Mouse (Mus musculus): ENCODE measurements around the gene Usp35. TPM values are rescaled to one million over a fixed set of nuclear protein-coding genes. Genes with fewer than 3 reads are reported as not detected.

Usp35 gene
- polyA plus RNA-seq, 1 experiment from 2014 or later: 3.9 TPM

- WGBS: 78% methylated on average over 5 of the region's 5 CpGs
- H3K27ac ChIP-seq (replicated peaks; ENCODE audit: low read depth, low read length): no peak overlapping the region
- no peak overlapping the region for H3K4me3 ChIP-seq (replicated peaks; ENCODE audit: low read depth, low read length)
- no peak overlapping the region for H3K9ac ChIP-seq (replicated peaks; ENCODE audit: low read length)
- no peaks in the 10 kb centered on the region for H3K27me3 ChIP-seq (ENCODE audit: control insufficient read depth, insufficient read depth, low read length)
- no peak for DNase-seq
- H3K9me3 ChIP-seq (ENCODE audit: control insufficient read depth, low read length): no peaks in the 10 kb centered on the region
- H3K4me2 ChIP-seq (ENCODE audit: low read length): no peak overlapping the region
- H3K4me1 ChIP-seq (ENCODE audit: control insufficient read depth, insufficient read depth, low read length): no peaks in the 10 kb centered on the region
- H3K36me3 ChIP-seq (ENCODE audit: control insufficient read depth, insufficient read depth, low read length): no peaks in the 10 kb centered on the region
- no peak for ATAC-seq (ENCODE audit: low FRiP score, low TSS enrichment)
Measured at GRCm38 (mm10) chr7:97360166-97360565, 28.3 kb upstream of the Usp35 start.

- DNase-seq (no peak), ATAC-seq (ENCODE audit: low FRiP score, low TSS enrichment) (no peak)
- Histone ChIP-seq H3K4me2 (ENCODE audit: low read length) (no peak overlapping the region), H3K36me3 (ENCODE audit: control insufficient read depth, insufficient read depth, low read length) (no peaks in the 10 kb centered on the region), H3K9ac (replicated peaks; ENCODE audit: low read length) (no peak overlapping the region), H3K27ac (replicated peaks; ENCODE audit: low read depth, low read length) (no peak overlapping the region), H3K9me3 (ENCODE audit: control insufficient read depth, low read length) (no peaks in the 10 kb centered on the region), H3K4me3 (replicated peaks; ENCODE audit: low read depth, low read length) (no peak overlapping the region), H3K4me1 (ENCODE audit: control insufficient read depth, insufficient read depth, low read length) (no peaks in the 10 kb centered on the region), H3K27me3 (ENCODE audit: control insufficient read depth, insufficient read depth, low read length) (no peaks in the 10 kb centered on the region)
- WGBS: 92% methylated on average over 4 of the region's 4 CpGs
Measured at GRCm38 (mm10) chr7:97358347-97358746, 26.5 kb upstream of the Usp35 start.

GRCm38 (mm10) chr7:97357840-97358239 is 26.0 kb upstream of the Usp35 start:
- no peaks in the 10 kb centered on the region for H3K36me3 ChIP-seq (ENCODE audit: control insufficient read depth, insufficient read depth, low read length)
- no peak overlapping the region for H3K4me2 ChIP-seq (ENCODE audit: low read length)
- H3K27me3 ChIP-seq (ENCODE audit: control insufficient read depth, insufficient read depth, low read length): no peaks in the 10 kb centered on the region
- H3K4me3 ChIP-seq (replicated peaks; ENCODE audit: low read depth, low read length): no peak overlapping the region
- ATAC-seq (ENCODE audit: low FRiP score, low TSS enrichment): no peak
- DNase-seq: no peak
- no peaks in the 10 kb centered on the region for H3K4me1 ChIP-seq (ENCODE audit: control insufficient read depth, insufficient read depth, low read length)
- no peak overlapping the region for H3K9ac ChIP-seq (replicated peaks; ENCODE audit: low read length)
- 72% methylated on average over 3 of the region's 3 CpGs for WGBS
- no peaks in the 10 kb centered on the region for H3K9me3 ChIP-seq (ENCODE audit: control insufficient read depth, low read length)
- no peak overlapping the region for H3K27ac ChIP-seq (replicated peaks; ENCODE audit: low read depth, low read length)

GRCm38 (mm10) chr7:97356875-97357276 is 25.1 kb upstream of the Usp35 start:
- ATAC-seq (ENCODE audit: low FRiP score, low TSS enrichment) (no peak), DNase-seq (no peak)
- 80% methylated on average over 5 of the region's 5 CpGs for WGBS
- Histone ChIP-seq H3K9me3 (ENCODE audit: control insufficient read depth, low read length) (no peaks in the 10 kb centered on the region), H3K4me2 (ENCODE audit: low read length) (no peak overlapping the region), H3K4me1 (ENCODE audit: control insufficient read depth, insufficient read depth, low read length) (no peaks in the 10 kb centered on the region), H3K27me3 (ENCODE audit: control insufficient read depth, insufficient read depth, low read length) (no peaks in the 10 kb centered on the region), H3K4me3 (replicated peaks; ENCODE audit: low read depth, low read length) (no peak overlapping the region), H3K9ac (replicated peaks; ENCODE audit: low read length) (no peak overlapping the region), H3K36me3 (ENCODE audit: control insufficient read depth, insufficient read depth, low read length) (no peaks in the 10 kb centered on the region), H3K27ac (replicated peaks; ENCODE audit: low read depth, low read length) (no peak overlapping the region)

- Histone ChIP-seq H3K9me3 (ENCODE audit: control insufficient read depth, low read length) (no peaks in the 10 kb centered on the region), H3K4me2 (ENCODE audit: low read length) (no peak overlapping the region), H3K4me1 (ENCODE audit: control insufficient read depth, insufficient read depth, low read length) (no peaks in the 10 kb centered on the region), H3K36me3 (ENCODE audit: control insufficient read depth, insufficient read depth, low read length) (no peaks in the 10 kb centered on the region), H3K9ac (replicated peaks; ENCODE audit: low read length) (no peak overlapping the region), H3K4me3 (replicated peaks; ENCODE audit: low read depth, low read length) (no peak overlapping the region), H3K27me3 (ENCODE audit: control insufficient read depth, insufficient read depth, low read length) (no peaks in the 10 kb centered on the region), H3K27ac (replicated peaks; ENCODE audit: low read depth, low read length) (no peak overlapping the region)
- DNase-seq (no peak), ATAC-seq (ENCODE audit: low FRiP score, low TSS enrichment) (no peak)
- WGBS: 78% methylated on average over 5 of the region's 5 CpGs
Measured at GRCm38 (mm10) chr7:97356253-97356652, 24.4 kb upstream of the Usp35 start.

GRCm38 (mm10) chr7:97355068-97355841 is 23.4 kb upstream of the Usp35 start:
- Histone ChIP-seq H3K27ac (replicated peaks; ENCODE audit: low read depth, low read length) (no peak overlapping the region), H3K9me3 (ENCODE audit: control insufficient read depth, low read length) (no peaks in the 10 kb centered on the region), H3K4me1 (ENCODE audit: control insufficient read depth, insufficient read depth, low read length) (no peaks in the 10 kb centered on the region), H3K27me3 (ENCODE audit: control insufficient read depth, insufficient read depth, low read length) (no peaks in the 10 kb centered on the region), H3K36me3 (ENCODE audit: control insufficient read depth, insufficient read depth, low read length) (no peaks in the 10 kb centered on the region), H3K4me2 (ENCODE audit: low read length) (no peak overlapping the region), H3K4me3 (replicated peaks; ENCODE audit: low read depth, low read length) (no peak overlapping the region), H3K9ac (replicated peaks; ENCODE audit: low read length) (no peak overlapping the region)
- WGBS: 47% methylated on average over 13 of the region's 13 CpGs
- ATAC-seq (ENCODE audit: low FRiP score, low TSS enrichment): no peak
- no peak for DNase-seq

GRCm38 (mm10) chr7:97353356-97353755 is 21.5 kb upstream of the Usp35 start:
- WGBS: 89% methylated on average over 6 of the region's 6 CpGs
- Histone ChIP-seq H3K4me1 (ENCODE audit: control insufficient read depth, insufficient read depth, low read length) (no peaks in the 10 kb centered on the region), H3K9me3 (ENCODE audit: control insufficient read depth, low read length) (no peaks in the 10 kb centered on the region), H3K4me2 (ENCODE audit: low read length) (no peak overlapping the region), H3K27ac (replicated peaks; ENCODE audit: low read depth, low read length) (no peak overlapping the region), H3K36me3 (ENCODE audit: control insufficient read depth, insufficient read depth, low read length) (peaks cover 3% of the 10 kb centered on the region; the same call in 1 of the 2 replicates), H3K9ac (replicated peaks; ENCODE audit: low read length) (no peak overlapping the region), H3K4me3 (replicated peaks; ENCODE audit: low read depth, low read length) (no peak overlapping the region), H3K27me3 (ENCODE audit: control insufficient read depth, insufficient read depth, low read length) (no peaks in the 10 kb centered on the region)
- DNase-seq: no peak
- no peak for ATAC-seq (ENCODE audit: low FRiP score, low TSS enrichment)

GRCm38 (mm10) chr7:97351792-97352513 is 20.1 kb upstream of the Usp35 start:
- ATAC-seq (ENCODE audit: low FRiP score, low TSS enrichment): no peak
- Histone ChIP-seq H3K9ac (replicated peaks; ENCODE audit: low read length) (no peak overlapping the region), H3K36me3 (ENCODE audit: control insufficient read depth, insufficient read depth, low read length) (peaks cover 7% of the 10 kb centered on the region; the same call in 1 of the 2 replicates), H3K4me3 (replicated peaks; ENCODE audit: low read depth, low read length) (no peak overlapping the region), H3K27ac (replicated peaks; ENCODE audit: low read depth, low read length) (no peak overlapping the region), H3K27me3 (ENCODE audit: control insufficient read depth, insufficient read depth, low read length) (no peaks in the 10 kb centered on the region), H3K9me3 (ENCODE audit: control insufficient read depth, low read length) (no peaks in the 10 kb centered on the region), H3K4me2 (ENCODE audit: low read length) (no peak overlapping the region), H3K4me1 (ENCODE audit: control insufficient read depth, insufficient read depth, low read length) (no peaks in the 10 kb centered on the region)
- no peak for DNase-seq
- WGBS: 88% methylated on average over 11 of the region's 11 CpGs

GRCm38 (mm10) chr7:97350891-97351290 is 19.1 kb upstream of the Usp35 start:
- ATAC-seq (ENCODE audit: low FRiP score, low TSS enrichment): no peak

More at GRCm38 (mm10) chr7:97350891-97351290, 19.1 kb upstream of the Usp35 start:
- H3K4me1 ChIP-seq (ENCODE audit: control insufficient read depth, insufficient read depth, low read length): no peaks in the 10 kb centered on the region
- H3K4me3 ChIP-seq (replicated peaks; ENCODE audit: low read depth, low read length): no peak overlapping the region
- WGBS: 70% methylated on average over 5 of the region's 5 CpGs
- H3K9me3 ChIP-seq (ENCODE audit: control insufficient read depth, low read length): no peaks in the 10 kb centered on the region
- no peak for DNase-seq
- H3K4me2 ChIP-seq (ENCODE audit: low read length): no peak overlapping the region
- peaks cover 7% of the 10 kb centered on the region; the same call in 1 of the 2 replicates for H3K36me3 ChIP-seq (ENCODE audit: control insufficient read depth, insufficient read depth, low read length)
- no peak overlapping the region for H3K27ac ChIP-seq (replicated peaks; ENCODE audit: low read depth, low read length)
- no peak overlapping the region for H3K9ac ChIP-seq (replicated peaks; ENCODE audit: low read length)
- no peaks in the 10 kb centered on the region for H3K27me3 ChIP-seq (ENCODE audit: control insufficient read depth, insufficient read depth, low read length)

All from midbrain, embryonic 14.5 days (tissue).